Mouse (Mus musculus) limb, embryonic 13.5 days (tissue): Measurements from ENCODE around the gene Nhlh1. TPM values are rescaled to one million over a fixed set of nuclear protein-coding genes. Genes with fewer than 3 reads are reported as not detected.
A peak's percentile ranks its signal among the peaks of the same experiment; 100 is the strongest.

Experiments
- ATAC-seq: fragments of 200-750 bp; cut with Nextera tagmentation; 2 replicates; pipeline ENCODE4 v1.8.0; 2017; ENCODE audit warnings: low read depth, moderate number of reproducible peaks, moderate TSS enrichment; ENCODE audit not compliant: low FRiP score
- H3K27ac ChIP-seq: fragments of 300-500 bp; sonication (generic); 2 replicates; pipeline ENCODE4 v1.5.1; 2015; ENCODE audit warnings: inconsistent platforms, mild to moderate bottlenecking, moderate library complexity
- H3K27me3 ChIP-seq: fragments of 300-500 bp; sonication (generic); 2 replicates; pipeline ENCODE4 v1.6.1; 2015; ENCODE audit warnings: mild to moderate bottlenecking, inconsistent platforms
- H3K36me3 ChIP-seq: fragments of 300-500 bp; sonication (generic); 2 replicates; pipeline ENCODE4 v1.6.1; 2015; ENCODE audit warnings: inconsistent platforms, mild to moderate bottlenecking, moderate library complexity
- H3K4me1 ChIP-seq: fragments of 300-500 bp; sonication (generic); 2 replicates; pipeline ENCODE4 v1.6.1; 2015; ENCODE audit warnings: inconsistent platforms
- H3K4me2 ChIP-seq: fragments of 300-500 bp; sonication (generic); replicated peaks from 2 replicates; pipeline ENCODE4 v1.6.1; 2015; ENCODE audit warnings: inconsistent platforms, mild to moderate bottlenecking, moderate library complexity
- H3K4me3 ChIP-seq: fragments of 300-500 bp; sonication (generic); 2 replicates; pipeline ENCODE4 v1.5.1; 2015; ENCODE audit warnings: moderate library complexity, mild to moderate bottlenecking, inconsistent platforms
- H3K9ac ChIP-seq: fragments of 300-500 bp; sonication (generic); 2 replicates; pipeline ENCODE4 v1.6.1; 2015; ENCODE audit warnings: mild to moderate bottlenecking, inconsistent platforms
- H3K9me3 ChIP-seq: fragments of 300-500 bp; sonication (generic); 2 replicates; pipeline ENCODE4 v1.6.1; 2016; ENCODE audit warnings: inconsistent platforms
- WGBS: fragments of 180-500 bp; shearing (Covaris S2); methylation state at CpG from one replicate; pipeline ENCODE4 v1.1.7; 2015; 5-methylcytosine and 5-hydroxymethylcytosine counted together
- polyA plus RNA-seq: library from polyadenylated mRNA; unstranded; fragments of >200 nt; fragmentation: Nextera tagmentation; extraction: Ambion mirVana; gene quantifications from 2 replicates; pipeline ENCODE4 v1.2.1, GENCODE M21; 2015

Nhlh1 gene
- polyA plus RNA-seq, 1 experiment from 2014 or later = not detected

DNA sequence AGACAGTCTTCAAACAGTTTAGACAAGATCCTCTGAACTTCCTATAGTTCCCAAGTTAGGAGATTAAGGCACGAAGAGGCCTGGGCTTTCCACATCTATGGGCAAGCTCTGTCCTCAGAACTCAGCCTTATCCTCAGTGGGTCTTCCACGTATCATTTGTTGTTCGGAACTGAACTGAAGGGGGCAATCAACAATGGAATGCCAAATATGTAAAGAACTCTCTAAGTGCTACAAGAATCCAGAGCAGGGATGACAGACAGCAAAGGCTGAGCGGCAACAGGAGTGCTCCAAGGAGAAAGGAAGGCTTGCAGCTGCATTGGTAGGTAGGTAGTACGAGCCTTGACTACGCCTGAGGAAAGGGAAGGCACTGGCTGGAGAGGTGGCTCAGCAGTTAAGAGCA, 12.9 kb upstream of the Nhlh1 start:
- no peaks in the 10 kb centered on the region for H3K4me1 ChIP-seq
- H3K27me3 ChIP-seq = no peaks in the 10 kb centered on the region
- no peak overlapping the region for H3K9ac ChIP-seq
- WGBS = 64% methylated on average over 6 of the region's 6 CpGs
- no peak overlapping the region for H3K27ac ChIP-seq
- H3K4me2 ChIP-seq = no peak overlapping the region
- H3K36me3 ChIP-seq = peaks cover 100% of the 10 kb centered on the region
- ATAC-seq = no peak
- no peak overlapping the region for H3K4me3 ChIP-seq
- no peaks in the 10 kb centered on the region for H3K9me3 ChIP-seq

DNA sequence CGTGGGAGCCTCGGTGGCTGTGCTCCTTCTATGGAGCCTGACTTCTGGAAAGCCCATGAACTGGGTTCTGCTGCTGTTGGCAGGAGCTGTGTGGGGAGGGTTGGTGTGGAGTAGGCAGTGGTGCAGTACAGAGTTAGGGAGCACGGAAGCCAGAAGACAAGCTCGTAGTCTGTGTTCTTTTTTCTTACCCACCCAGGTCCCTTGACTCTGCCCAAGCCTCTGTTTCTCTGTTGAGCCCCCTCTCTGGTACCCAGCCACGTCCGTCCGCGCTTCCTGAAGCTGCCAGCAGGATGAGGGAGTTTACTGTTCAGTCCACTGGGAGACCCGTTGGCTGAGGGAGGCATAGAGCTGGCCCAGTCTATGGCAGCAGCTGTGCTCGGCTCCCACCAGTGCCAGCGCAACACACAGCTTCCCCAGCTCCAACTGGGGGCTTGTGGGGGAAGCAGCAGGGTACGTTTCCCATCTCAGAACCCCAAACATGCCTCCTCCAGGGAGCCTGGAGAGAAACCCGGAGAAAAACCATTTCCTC, 7.3 kb upstream of the Nhlh1 start:
- no peak overlapping the region for H3K4me2 ChIP-seq
- peaks cover 58% of the 10 kb centered on the region for H3K36me3 ChIP-seq
- no peak for ATAC-seq
- no peak overlapping the region for H3K9ac ChIP-seq
- WGBS = 66% methylated on average over 13 of the region's 13 CpGs
- H3K4me1 ChIP-seq = peaks cover 24% of the 10 kb centered on the region
- no peaks in the 10 kb centered on the region for H3K9me3 ChIP-seq
- no peaks in the 10 kb centered on the region for H3K27me3 ChIP-seq
- H3K27ac ChIP-seq = peak overlapping the region; percentile 65
- H3K4me3 ChIP-seq = no peak overlapping the region

DNA sequence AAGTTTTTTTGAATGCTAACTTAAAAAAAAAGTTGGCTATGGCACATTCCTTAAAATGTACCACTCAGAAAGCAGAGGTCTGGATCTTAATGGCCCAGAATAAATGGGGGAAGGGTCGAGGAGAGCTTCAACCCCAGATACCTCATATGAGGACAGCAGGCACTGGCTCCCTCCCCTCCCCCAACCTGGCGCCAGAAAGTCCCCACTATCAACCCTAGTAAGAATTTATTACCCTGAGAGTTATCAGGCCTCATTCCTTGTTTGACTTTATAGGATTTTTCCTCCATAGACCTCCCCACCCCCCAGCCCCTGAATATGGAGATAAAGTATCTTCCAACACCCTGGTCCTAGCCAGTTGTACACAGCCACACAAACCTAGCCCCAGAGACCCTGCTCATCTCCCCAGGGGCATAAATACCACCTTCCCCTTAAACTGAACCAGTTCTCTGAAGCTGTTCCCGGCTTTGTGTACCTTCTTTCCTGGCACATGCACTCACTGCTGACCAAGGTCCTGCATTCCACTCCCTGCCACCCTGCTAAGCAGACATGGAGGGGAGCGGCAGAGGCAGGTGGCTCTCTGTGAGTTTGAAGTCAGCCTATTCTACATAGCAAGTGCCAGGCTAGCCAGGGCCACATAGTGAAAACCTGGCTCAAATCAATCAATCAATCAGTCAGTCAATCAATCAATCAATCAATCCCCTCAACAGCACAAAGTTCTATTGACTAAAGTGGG, 6.1 kb upstream of the Nhlh1 start:
- Histone ChIP-seq H3K4me2 (no peak overlapping the region), H3K27ac (peak overlapping the region; percentile 22; the same call in 1 of the 2 replicates), H3K9ac (no peak overlapping the region), H3K36me3 (peaks cover 45% of the 10 kb centered on the region), H3K4me3 (no peak overlapping the region), H3K4me1 (peaks cover 24% of the 10 kb centered on the region), H3K9me3 (no peaks in the 10 kb centered on the region), H3K27me3 (no peaks in the 10 kb centered on the region)
- WGBS = 24% methylated on average over 4 of the region's 4 CpGs
- no peak for ATAC-seq

DNA sequence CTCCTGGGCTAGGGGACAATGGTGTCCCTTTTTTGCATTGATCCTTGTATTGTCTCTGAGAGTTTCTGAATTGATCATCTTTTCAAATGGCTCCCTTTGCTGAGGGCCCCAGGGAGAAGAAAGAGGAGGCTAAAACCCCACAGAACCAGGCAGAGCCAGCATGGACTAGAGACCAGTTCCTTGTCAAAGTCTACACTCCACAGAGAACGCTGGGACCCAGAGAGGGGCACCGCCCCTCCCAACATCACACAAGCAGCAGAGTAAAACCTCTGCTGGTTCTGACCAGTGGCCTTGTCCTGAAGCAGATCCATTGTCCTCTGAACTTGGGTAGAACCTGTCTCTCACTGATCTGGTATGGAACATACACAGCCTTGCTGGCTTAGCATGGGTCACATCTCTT, 4.7 kb upstream of the Nhlh1 start:
- H3K9ac ChIP-seq = no peak overlapping the region
- no peak overlapping the region for H3K4me3 ChIP-seq
- H3K9me3 ChIP-seq = no peaks in the 10 kb centered on the region
- 84% methylated on average over 2 of the region's 2 CpGs for WGBS
- H3K27ac ChIP-seq = no peak overlapping the region
- H3K4me1 ChIP-seq = peaks cover 34% of the 10 kb centered on the region
- H3K4me2 ChIP-seq = no peak overlapping the region
- no peak for ATAC-seq
- peaks cover 32% of the 10 kb centered on the region for H3K36me3 ChIP-seq
- peaks cover 3% of the 10 kb centered on the region; the same call in 1 of the 2 replicates for H3K27me3 ChIP-seq

DNA sequence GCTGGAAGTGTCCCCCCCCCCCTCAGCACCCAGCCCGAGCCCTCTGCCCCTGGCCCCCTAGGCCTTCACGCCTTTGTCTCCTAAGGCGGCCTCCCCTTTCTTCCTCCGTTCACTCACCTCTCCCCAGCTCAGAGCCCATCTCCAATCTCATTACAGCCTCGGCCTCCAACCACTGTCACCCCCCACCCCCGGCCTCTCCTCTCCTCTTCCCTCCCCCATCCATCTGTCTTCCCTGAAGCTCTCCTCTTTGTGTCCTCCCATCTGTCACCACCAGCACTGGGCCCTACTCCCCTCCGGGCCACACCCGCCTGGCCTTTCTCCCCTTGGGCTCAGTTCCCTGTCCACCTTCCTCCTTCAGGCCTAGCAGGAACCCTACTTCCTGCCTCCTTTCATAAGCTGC, 3.8 kb upstream of the Nhlh1 start:
- H3K4me3 ChIP-seq = no peak overlapping the region
- peaks cover 34% of the 10 kb centered on the region for H3K4me1 ChIP-seq
- 34% methylated on average over 8 of the region's 8 CpGs for WGBS
- peaks cover 12% of the 10 kb centered on the region for H3K27me3 ChIP-seq
- H3K9ac ChIP-seq = no peak overlapping the region
- peaks cover 23% of the 10 kb centered on the region for H3K36me3 ChIP-seq
- H3K27ac ChIP-seq = no peak overlapping the region
- no peak for ATAC-seq
- no peak overlapping the region for H3K4me2 ChIP-seq
- no peaks in the 10 kb centered on the region for H3K9me3 ChIP-seq

DNA sequence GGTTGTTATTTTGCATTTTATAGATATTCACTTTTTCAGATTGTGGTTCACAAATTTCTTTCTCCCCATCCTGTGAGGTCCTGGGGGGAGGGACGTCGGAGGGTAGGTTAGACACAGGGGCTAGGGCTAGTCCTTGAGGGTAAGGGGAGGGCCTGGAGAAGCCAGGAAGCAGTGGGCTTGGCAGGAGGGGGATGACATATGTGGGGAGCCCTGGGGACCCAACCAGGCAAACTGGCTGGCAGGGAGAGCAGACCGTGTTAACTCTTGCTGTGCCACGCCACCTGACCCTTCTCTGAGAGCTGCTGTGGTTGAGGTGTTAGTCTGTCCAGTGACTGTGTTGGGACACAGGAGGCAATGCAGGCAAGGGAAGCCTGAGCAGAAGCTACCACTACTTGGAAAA, 3.3 kb upstream of the Nhlh1 start:
- no peaks in the 10 kb centered on the region for H3K9me3 ChIP-seq
- ATAC-seq = no peak

DNA sequence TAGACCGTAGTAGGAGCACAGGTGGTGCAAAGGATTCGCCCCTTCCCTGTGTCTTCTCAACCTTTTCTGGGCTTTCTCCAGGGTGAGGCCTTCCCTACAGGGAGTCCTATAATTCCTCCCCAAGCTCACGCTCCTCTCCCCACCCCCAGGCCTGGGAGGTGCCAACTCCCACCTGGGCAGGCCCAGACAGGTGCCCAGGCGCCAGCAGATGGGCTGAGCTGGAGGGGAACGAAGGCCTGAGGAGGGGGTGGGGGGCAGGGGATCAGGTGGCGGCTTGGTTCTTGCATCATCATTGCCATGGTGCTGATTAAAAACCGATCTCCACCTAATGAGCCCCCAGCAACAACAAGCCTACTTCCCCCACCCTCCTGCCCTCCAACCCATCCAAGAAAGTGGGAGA, 1.5 kb upstream of the Nhlh1 start:
- no peak overlapping the region for H3K4me3 ChIP-seq
- H3K4me1 ChIP-seq = peaks cover 25% of the 10 kb centered on the region
- ATAC-seq = no peak
- no peak overlapping the region for H3K9ac ChIP-seq
- no peaks in the 10 kb centered on the region for H3K9me3 ChIP-seq
- peaks cover 35% of the 10 kb centered on the region for H3K27me3 ChIP-seq
- H3K36me3 ChIP-seq = no peaks in the 10 kb centered on the region
- no peak overlapping the region for H3K4me2 ChIP-seq
- no peak overlapping the region for H3K27ac ChIP-seq
- 65% methylated on average over 7 of the region's 7 CpGs for WGBS

More for the DNA sequence above, 3.3 kb upstream of the Nhlh1 start:
- Histone ChIP-seq H3K4me1 (peaks cover 34% of the 10 kb centered on the region), H3K4me3 (no peak overlapping the region), H3K4me2 (no peak overlapping the region), H3K27me3 (peaks cover 18% of the 10 kb centered on the region), H3K36me3 (peaks cover 17% of the 10 kb centered on the region), H3K27ac (no peak overlapping the region), H3K9ac (no peak overlapping the region)
- 33% methylated on average over 4 of the region's 4 CpGs for WGBS

DNA sequence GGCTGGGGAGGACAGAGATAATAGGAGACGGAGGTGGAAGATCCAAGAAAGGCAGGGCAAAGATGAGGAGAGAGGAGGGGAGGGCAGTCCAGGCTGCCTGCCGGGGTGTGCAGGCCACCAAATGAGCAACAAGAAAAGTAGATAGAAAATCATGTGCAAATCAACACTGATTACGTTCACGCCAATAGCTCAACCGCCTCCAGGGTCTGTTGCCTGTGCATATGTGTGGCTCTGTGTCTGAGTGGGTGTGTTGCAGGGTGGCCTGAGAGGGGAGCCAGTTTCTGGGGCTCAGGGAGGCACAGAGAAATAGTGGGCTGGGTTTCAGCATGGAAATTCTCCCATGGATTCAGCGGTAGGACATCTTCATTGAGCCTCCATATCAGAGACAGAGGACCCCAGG, 948 bp upstream of the Nhlh1 start:
- H3K27me3 ChIP-seq = peaks cover 40% of the 10 kb centered on the region
- no peak for ATAC-seq
- no peak overlapping the region for H3K27ac ChIP-seq
- H3K4me3 ChIP-seq = no peak overlapping the region
- H3K9me3 ChIP-seq = no peaks in the 10 kb centered on the region
- H3K4me1 ChIP-seq = peaks cover 25% of the 10 kb centered on the region
- WGBS = 71% methylated on average over 6 of the region's 6 CpGs
- H3K36me3 ChIP-seq = no peaks in the 10 kb centered on the region
- H3K4me2 ChIP-seq = no peak overlapping the region
- H3K9ac ChIP-seq = 0 out of 2 replicates have a peak overlapping the region, but pooled peaks have one; percentile 4

DNA sequence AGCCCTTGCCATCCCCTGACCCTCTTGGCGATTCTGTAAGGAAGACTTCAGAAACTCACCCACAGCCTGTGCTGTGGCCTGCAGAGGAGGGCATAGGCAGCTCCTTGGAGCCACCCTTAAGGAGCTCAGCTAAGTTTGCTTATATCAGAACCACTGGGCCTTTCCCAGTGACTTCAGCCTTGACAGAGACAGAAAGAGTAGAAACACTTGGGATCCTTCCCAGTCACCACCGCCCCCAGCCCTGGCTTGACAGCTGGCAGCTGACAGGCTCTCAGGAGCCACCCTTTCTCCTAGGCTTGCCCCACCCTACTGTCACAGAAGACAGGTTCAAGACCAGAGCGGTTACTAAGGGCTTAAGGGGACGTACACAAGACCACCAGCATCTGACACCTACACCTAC, 1.1 kb downstream of the Nhlh1 start:
- Histone ChIP-seq H3K9ac (no peak overlapping the region), H3K4me3 (no peak overlapping the region), H3K4me1 (peaks cover 26% of the 10 kb centered on the region), H3K27me3 (peaks cover 59% of the 10 kb centered on the region), H3K27ac (no peak overlapping the region), H3K4me2 (no peak overlapping the region), H3K9me3 (no peaks in the 10 kb centered on the region), H3K36me3 (no peaks in the 10 kb centered on the region)
- ATAC-seq = no peak
- 76% methylated on average over 4 of the region's 4 CpGs for WGBS

DNA sequence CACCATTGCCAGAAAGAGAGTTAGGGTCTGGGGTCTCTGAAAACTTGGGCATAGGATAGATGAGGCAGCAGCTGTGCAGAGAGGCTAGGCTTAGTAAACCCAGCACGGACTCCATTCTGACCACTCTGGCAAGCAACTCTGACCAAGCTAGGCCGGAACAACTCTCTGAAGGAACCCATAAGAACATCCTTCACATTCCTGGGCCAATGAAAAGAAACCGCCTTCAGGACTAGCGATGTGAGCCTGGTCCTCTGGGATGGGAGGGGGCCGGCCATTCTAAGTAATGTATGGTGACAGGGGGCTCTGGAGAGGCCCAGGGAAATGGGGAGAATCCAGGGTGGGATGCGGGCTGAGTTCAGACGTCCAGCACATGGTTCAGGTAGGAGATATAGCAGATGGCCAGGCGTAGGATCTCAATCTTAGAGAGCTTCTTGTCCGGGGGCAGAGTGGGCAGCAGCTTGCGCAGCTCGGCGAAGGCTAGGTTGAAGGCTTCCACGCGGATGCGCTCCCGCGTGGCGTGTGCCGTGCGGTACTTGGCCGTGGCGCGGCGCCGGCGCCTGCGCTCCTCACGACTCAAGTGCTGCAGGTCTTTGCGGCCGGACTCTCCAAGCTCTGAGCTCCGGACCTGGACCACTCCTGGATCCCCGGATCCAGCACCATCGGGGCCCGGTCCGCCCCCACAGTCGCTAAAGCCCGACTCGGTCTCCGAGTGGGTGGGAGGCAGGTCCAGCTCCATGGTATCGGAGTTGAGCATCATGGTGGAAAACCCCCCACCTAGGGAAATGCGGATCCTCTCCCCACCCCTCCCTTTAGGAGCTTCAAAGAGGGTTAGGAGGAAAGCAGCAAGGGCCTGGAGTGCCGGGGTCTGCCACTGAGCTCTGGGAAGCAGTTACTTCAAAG, 3.6 kb downstream of the Nhlh1 start:
- no peak overlapping the region for H3K27ac ChIP-seq
- peaks cover 74% of the 10 kb centered on the region for H3K27me3 ChIP-seq
- no peak for ATAC-seq
- 2% methylated on average over 42 of the region's 42 CpGs for WGBS
- peak overlapping the region; percentile 65 for H3K9ac ChIP-seq
- no peaks in the 10 kb centered on the region for H3K9me3 ChIP-seq
- H3K4me2 ChIP-seq = peak overlapping the region; percentile 74
- no peaks in the 10 kb centered on the region for H3K36me3 ChIP-seq
- peaks cover 25% of the 10 kb centered on the region for H3K4me1 ChIP-seq
- H3K4me3 ChIP-seq = peak overlapping the region; percentile 42

DNA sequence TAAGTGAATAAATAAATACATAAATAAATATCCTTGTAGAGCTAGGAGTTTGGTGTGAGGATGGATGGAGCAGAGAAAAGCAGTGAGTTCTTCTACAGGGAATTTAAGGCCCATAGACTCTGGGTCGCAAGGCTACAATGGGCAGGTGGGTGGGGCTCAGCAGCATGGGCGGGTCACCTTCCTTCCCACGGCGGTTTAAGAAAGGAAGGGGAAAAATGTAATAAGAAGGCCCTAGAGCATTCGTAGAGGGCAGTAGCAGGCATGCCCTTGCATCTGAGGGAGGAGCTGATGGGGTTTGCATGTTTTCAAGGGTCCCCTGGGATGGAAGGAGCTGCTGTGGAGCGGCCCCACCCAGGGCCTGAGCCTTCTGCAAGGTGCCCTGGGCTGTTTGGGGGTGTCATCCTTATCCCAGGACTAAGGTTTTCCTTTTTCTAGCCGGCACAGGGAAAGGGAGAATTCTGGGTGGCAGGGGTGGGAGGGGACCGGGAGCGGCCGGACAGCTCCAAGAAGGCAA, 4.5 kb downstream of the Nhlh1 start:
- H3K9me3 ChIP-seq = no peaks in the 10 kb centered on the region
- H3K4me1 ChIP-seq = peaks cover 28% of the 10 kb centered on the region
- no peak overlapping the region for H3K9ac ChIP-seq
- no peak overlapping the region for H3K27ac ChIP-seq
- WGBS = 11% methylated on average over 10 of the region's 10 CpGs
- H3K36me3 ChIP-seq = no peaks in the 10 kb centered on the region
- H3K4me2 ChIP-seq = peak overlapping the region; percentile 74
- no peak for ATAC-seq
- peak overlapping the region; percentile 10; the same call in 1 of the 2 replicates for H3K4me3 ChIP-seq
- peaks cover 74% of the 10 kb centered on the region for H3K27me3 ChIP-seq
